Mouse (Mus musculus): ENCODE data around the gene Gm9049. TPM values are rescaled to one million over a fixed set of nuclear protein-coding genes. Genes with fewer than 3 reads are reported as not detected.
A peak's percentile ranks its signal among the peaks of the same experiment; 100 is the strongest.
"Not testable (repeated sequence)": the region's sequence is repeated elsewhere in the genome, so short reads cannot be mapped to it uniquely, and the experiment has no call there.

Gm9049 gene
- polyA plus RNA-seq (2011; ENCODE audit: insufficient read length, low read depth, missing spikeins): not detected in 2 replicates

- H3K4me1 ChIP-seq (ENCODE audit: control insufficient read depth, insufficient read depth, low read length); H3K4me3 ChIP-seq (ENCODE audit: insufficient read depth, low read length): not testable (repeated sequence)
These were observed at the start of gene Gm9049 for GRCm38 (mm10) chr10:118354005-118354404. Gene Gm9049, minus strand, starts transcription at chr10:118354105.

GRCm38 (mm10) chr10:118399917-118400316 lies 46.0 kb upstream of the Gm9049 start:
- no peak overlapping the region for H3K27ac ChIP-seq (ENCODE audit: insufficient read depth, low read length)
- H3K4me1 ChIP-seq (ENCODE audit: control insufficient read depth, insufficient read depth, low read length): no peaks in the 10 kb centered on the region
- no peak overlapping the region for H3K4me3 ChIP-seq (ENCODE audit: insufficient read depth, low read length)
- TF ChIP-seq CTCF (IDR thresholded peaks at IDR 0.05; ENCODE audit: borderline replicate concordance, insufficient read depth, low read length) (no peak), POLR2A (IDR thresholded peaks at IDR 0.05; ENCODE audit: low read depth, low read length) (no peak)

More at GRCm38 (mm10) chr10:118354005-118354404, at the start of gene Gm9049:
- H3K27ac ChIP-seq (ENCODE audit: insufficient read depth, low read length): not testable (repeated sequence)

- Histone ChIP-seq H3K4me1 (ENCODE audit: control insufficient read depth, insufficient read depth, low read length) (no peaks in the 10 kb centered on the region), H3K27ac (ENCODE audit: insufficient read depth, low read length) (no peak overlapping the region), H3K4me3 (ENCODE audit: insufficient read depth, low read length) (no peak overlapping the region)
- no peak for TF ChIP-seq POLR2A (IDR thresholded peaks at IDR 0.05; ENCODE audit: low read depth, low read length)
- TF ChIP-seq CTCF (IDR thresholded peaks at IDR 0.05; ENCODE audit: borderline replicate concordance, insufficient read depth, low read length): peak; percentile 87
These were observed 16.5 kb upstream of the Gm9049 start for GRCm38 (mm10) chr10:118370443-118370842.

GRCm38 (mm10) chr10:118369518-118369917 lies 15.6 kb upstream of the Gm9049 start:
- Histone ChIP-seq H3K4me1 (ENCODE audit: control insufficient read depth, insufficient read depth, low read length) (no peaks in the 10 kb centered on the region), H3K27ac (ENCODE audit: insufficient read depth, low read length) (no peak overlapping the region), H3K4me3 (ENCODE audit: insufficient read depth, low read length) (no peak overlapping the region)
- no peak for TF ChIP-seq CTCF (IDR thresholded peaks at IDR 0.05; ENCODE audit: borderline replicate concordance, insufficient read depth, low read length)

GRCm38 (mm10) chr10:118348579-118348978 lies 5.3 kb downstream of the Gm9049 start, which contains the start of gene Gm9048:
Gene Gm9048, minus strand, starts transcription at chr10:118348679.
- not testable (repeated sequence) for H3K4me3 ChIP-seq (ENCODE audit: insufficient read depth, low read length); H3K27ac ChIP-seq (ENCODE audit: insufficient read depth, low read length); H3K4me1 ChIP-seq (ENCODE audit: control insufficient read depth, insufficient read depth, low read length)

- not testable (repeated sequence) for H3K4me1 ChIP-seq (ENCODE audit: control insufficient read depth, insufficient read depth, low read length); H3K4me3 ChIP-seq (ENCODE audit: insufficient read depth, low read length)
These were observed 10.8 kb downstream of the Gm9049 start, which contains the start of gene Gm9046 for GRCm38 (mm10) chr10:118343155-118343554. Gene Gm9046, minus strand, starts transcription at chr10:118343255.

GRCm38 (mm10) chr10:118337731-118338130 lies 16.2 kb downstream of the Gm9049 start, which contains the start of gene Gm9045:
Gene Gm9045, minus strand, starts transcription at chr10:118337831.
- H3K4me3 ChIP-seq (ENCODE audit: insufficient read depth, low read length); H3K4me1 ChIP-seq (ENCODE audit: control insufficient read depth, insufficient read depth, low read length); H3K27ac ChIP-seq (ENCODE audit: insufficient read depth, low read length): not testable (repeated sequence)

More at GRCm38 (mm10) chr10:118343155-118343554, 10.8 kb downstream of the Gm9049 start, which contains the start of gene Gm9046:
- not testable (repeated sequence) for H3K27ac ChIP-seq (ENCODE audit: insufficient read depth, low read length)

- H3K27ac ChIP-seq (ENCODE audit: insufficient read depth, low read length); H3K4me3 ChIP-seq (ENCODE audit: insufficient read depth, low read length); H3K4me1 ChIP-seq (ENCODE audit: control insufficient read depth, insufficient read depth, low read length): not testable (repeated sequence)
These were observed 21.6 kb downstream of the Gm9049 start, which contains the start of gene Gm9044 for GRCm38 (mm10) chr10:118332308-118332707. Gene Gm9044, minus strand, starts transcription at chr10:118332408.

GRCm38 (mm10) chr10:118326869-118327268 lies 27.0 kb downstream of the Gm9049 start, which contains the start of gene Gm9040:
Gene Gm9040, minus strand, starts transcription at chr10:118326969.
- H3K4me1 ChIP-seq (ENCODE audit: control insufficient read depth, insufficient read depth, low read length); H3K4me3 ChIP-seq (ENCODE audit: insufficient read depth, low read length); H3K27ac ChIP-seq (ENCODE audit: insufficient read depth, low read length): not testable (repeated sequence)

- Histone ChIP-seq H3K4me3 (ENCODE audit: insufficient read depth, low read length) (no peak overlapping the region), H3K27ac (ENCODE audit: insufficient read depth, low read length) (no peak overlapping the region), H3K4me1 (ENCODE audit: control insufficient read depth, insufficient read depth, low read length) (no peaks in the 10 kb centered on the region)
- TF ChIP-seq POLR2A (IDR thresholded peaks at IDR 0.05; ENCODE audit: low read depth, low read length) (no peak), CTCF (IDR thresholded peaks at IDR 0.05; ENCODE audit: borderline replicate concordance, insufficient read depth, low read length) (no peak)
These were observed 34.9 kb downstream of the Gm9049 start for GRCm38 (mm10) chr10:118319024-118319423.

- H3K4me1 ChIP-seq (ENCODE audit: control insufficient read depth, insufficient read depth, low read length); H3K4me3 ChIP-seq (ENCODE audit: insufficient read depth, low read length); H3K27ac ChIP-seq (ENCODE audit: insufficient read depth, low read length): not testable (repeated sequence)
These were observed 51.8 kb downstream of the Gm9049 start for GRCm38 (mm10) chr10:118302133-118302532.

Other genes with a start within 250 kb of the Gm9049 start
- 6.5 and 7.3 TPM in 2 replicates for gene Mdm1, start 212.3 kb downstream of the Gm9049 start, polyA plus RNA-seq (2011; ENCODE audit: insufficient read length, low read depth, missing spikeins)
- gene Il22, start 149.2 kb downstream of the Gm9049 start, polyA plus RNA-seq (2011; ENCODE audit: insufficient read length, low read depth, missing spikeins): not detected in 2 replicates
- not detected in 2 replicates for gene Gm32717, start 113.3 kb downstream of the Gm9049 start, polyA plus RNA-seq (2011; ENCODE audit: insufficient read length, low read depth, missing spikeins)
- not detected in 2 replicates for gene Gm32802, start 95.4 kb downstream of the Gm9049 start, polyA plus RNA-seq (2011; ENCODE audit: insufficient read length, low read depth, missing spikeins)
- gene Iltifb, start 59.1 kb downstream of the Gm9049 start, polyA plus RNA-seq (2011; ENCODE audit: insufficient read length, low read depth, missing spikeins): not detected in 2 replicates
- not detected in 2 replicates for gene Gm9040, start 27.1 kb downstream of the Gm9049 start, polyA plus RNA-seq (2011; ENCODE audit: insufficient read length, low read depth, missing spikeins)
- not detected in 2 replicates for gene Gm9044, start 21.7 kb downstream of the Gm9049 start, polyA plus RNA-seq (2011; ENCODE audit: insufficient read length, low read depth, missing spikeins)
- not detected in 2 replicates for gene Gm9045, start 16.3 kb downstream of the Gm9049 start, polyA plus RNA-seq (2011; ENCODE audit: insufficient read length, low read depth, missing spikeins)
- gene Gm9046, start 10.8 kb downstream of the Gm9049 start, polyA plus RNA-seq (2011; ENCODE audit: insufficient read length, low read depth, missing spikeins): not detected in 2 replicates
- not detected in 2 replicates for gene Gm9048, start 5.4 kb downstream of the Gm9049 start, polyA plus RNA-seq (2011; ENCODE audit: insufficient read length, low read depth, missing spikeins)
- gene Ifng, start 86.9 kb upstream of the Gm9049 start, polyA plus RNA-seq (2011; ENCODE audit: insufficient read length, low read depth, missing spikeins): not detected in 2 replicates

All from embryonic fibroblast, embryonic 13.5 days (primary cell).